Mouse (Mus musculus): ENCODE data around the gene Olfr974.
"Not testable (repeated sequence)": the region's sequence is repeated elsewhere in the genome, so short reads cannot be mapped to it uniquely, and the experiment has no call there.

The Olfr974 gene

GRCm38 (mm10) chr9:39937201-39937600 is at the start of gene Olfr974:
Olfr974 (plus strand) TSS chr9:39937501.
- no peak for DNase-seq (ENCODE audit: low spot score in 2 of 2)

GRCm38 (mm10) chr9:39905106-39905505 is 32.2 kb upstream of the Olfr974 start:
- no peak for DNase-seq (ENCODE audit: low spot score in 2 of 2)

GRCm38 (mm10) chr9:39907036-39907435 is 30.3 kb upstream of the Olfr974 start, which contains the start of gene Olfr229:
Olfr229 (plus strand) TSS chr9:39907336.
- no peak for DNase-seq (ENCODE audit: low spot score in 2 of 2)

GRCm38 (mm10) chr9:39909939-39910338 is 27.4 kb upstream of the Olfr974 start:
- no peak for DNase-seq (ENCODE audit: low spot score in 2 of 2)

GRCm38 (mm10) chr9:39927975-39928836 is 9.1 kb upstream of the Olfr974 start:
- not testable (repeated sequence) for DNase-seq (ENCODE audit: low spot score in 2 of 2)

GRCm38 (mm10) chr9:39928837-39929236 is 8.5 kb upstream of the Olfr974 start:
- DNase-seq (ENCODE audit: low spot score in 2 of 2), result not testable (repeated sequence)

GRCm38 (mm10) chr9:39951946-39952345 is 14.6 kb downstream of the Olfr974 start, which contains the start of gene Olfr975:
Olfr975 (minus strand) TSS chr9:39952046.
- DNase-seq (ENCODE audit: low spot score in 2 of 2), result no peak

- DNase-seq (ENCODE audit: low spot score in 2 of 2), result not testable (repeated sequence)
Measured at GRCm38 (mm10) chr9:39961033-39961432, 23.7 kb downstream of the Olfr974 start, which contains the start of gene Olfr976. Olfr976 (minus strand) TSS chr9:39961133.

- not testable (repeated sequence) for DNase-seq (ENCODE audit: low spot score in 2 of 2)
Measured at GRCm38 (mm10) chr9:39976581-39977145, 39.4 kb downstream of the Olfr974 start.

GRCm38 (mm10) chr9:39991813-39992212 is 54.5 kb downstream of the Olfr974 start, which contains the start of gene Olfr978:
Olfr978 (plus strand) TSS chr9:39992113.
- DNase-seq (ENCODE audit: low spot score in 2 of 2), result no peak
